Mouse (Mus musculus) forebrain, embryonic 11.5 days (tissue): ENCODE measurements around the gene Gm21915. TPM values are rescaled to one million over a fixed set of nuclear protein-coding genes. Genes with fewer than 3 reads are reported as not detected.
A peak's percentile ranks its signal among the peaks of the same experiment; 100 is the strongest.

Experiments used
- ATAC-seq: fragments of 200-750 bp; cut with Nextera tagmentation; replicated peaks from 2 replicates; pipeline ENCODE4 v1.8.0; 2017; ENCODE audit warnings: moderate TSS enrichment; ENCODE audit not compliant: low FRiP score
- DNase-seq: peaks from one replicate; pipeline ENCODE4 v3.0.0-alpha.2; 2017; ENCODE audit warnings: low spot score
- H3K27ac ChIP-seq: fragments of 300-500 bp; sonication (generic); 2 replicates; pipeline ENCODE4 v1.5.1; 2014; ENCODE audit warnings: low read depth, low read length
- H3K27me3 ChIP-seq: fragments of 300-500 bp; sonication (generic); 2 replicates; pipeline ENCODE4 v1.6.1; 2014; ENCODE audit warnings: mild to moderate bottlenecking, low read length, mixed read lengths; ENCODE audit not compliant: control insufficient read depth, insufficient read depth
- H3K36me3 ChIP-seq: fragments of 300-500 bp; sonication (generic); 2 replicates; pipeline ENCODE4 v1.6.1; 2014; ENCODE audit warnings: mild to moderate bottlenecking, low read length, moderate library complexity, mixed read lengths; ENCODE audit not compliant: control insufficient read depth, insufficient read depth
- H3K4me1 ChIP-seq: fragments of 300-500 bp; sonication (generic); replicated peaks from 2 replicates; pipeline ENCODE4 v1.6.1; 2014; ENCODE audit warnings: low read length, mixed read lengths; ENCODE audit not compliant: control insufficient read depth, insufficient read depth
- H3K4me2 ChIP-seq: fragments of 300-500 bp; sonication (generic); 2 replicates; pipeline ENCODE4 v1.6.1; 2014; ENCODE audit warnings: low read depth, mild to moderate bottlenecking, low read length, moderate library complexity, mixed read lengths; ENCODE audit not compliant: severe bottlenecking
- H3K4me3 ChIP-seq: fragments of 300-500 bp; sonication (generic); 2 replicates; pipeline ENCODE4 v1.5.1; 2014; ENCODE audit warnings: low read depth, low read length
- H3K9ac ChIP-seq: fragments of 300-500 bp; sonication (generic); 2 replicates; pipeline ENCODE4 v1.6.1; 2014; ENCODE audit warnings: low read length
- H3K9me3 ChIP-seq: fragments of 300-500 bp; sonication (generic); 2 replicates; pipeline ENCODE4 v1.6.1; 2016; ENCODE audit warnings: low read length, mixed read lengths; ENCODE audit not compliant: control insufficient read depth
- WGBS: fragments of 180-500 bp; shearing (Covaris S2); extraction: QIAGEN DNeasy Blood & Tissue Kit; methylation state at CpG from one replicate; pipeline ENCODE4 v1.1.7; 2014; 5-methylcytosine and 5-hydroxymethylcytosine counted together
- polyA plus RNA-seq: library from polyadenylated mRNA; unstranded; fragments of >200 nt; fragmentation: Nextera tagmentation; extraction: Ambion mirVana; gene quantifications from 2 replicates; pipeline ENCODE4 v1.2.1, GENCODE M21; 2014

Gm21915 gene
- polyA plus RNA-seq, 1 experiment from 2014 or later, result not detected

- no peak overlapping the region for H3K9ac ChIP-seq
- H3K4me1 ChIP-seq, result peaks cover 7% of the 10 kb centered on the region; the same call in 1 of the 2 replicates
- no peak for DNase-seq
- H3K4me3 ChIP-seq, result no peak overlapping the region
- no peak overlapping the region for H3K27ac ChIP-seq
- WGBS, result 89% methylated on average over 4 of the region's 4 CpGs
- no peaks in the 10 kb centered on the region for H3K36me3 ChIP-seq
- H3K9me3 ChIP-seq, result no peaks in the 10 kb centered on the region
- H3K4me2 ChIP-seq, result no peak overlapping the region
- no peak for ATAC-seq
- no peaks in the 10 kb centered on the region for H3K27me3 ChIP-seq
Observed at GRCm38 (mm10) chr9:40696086-40696485, 25.7 kb downstream of the Gm21915 start.

- no peaks in the 10 kb centered on the region for H3K27me3 ChIP-seq
- WGBS, result 95% methylated on average over 3 of the region's 3 CpGs
Observed at GRCm38 (mm10) chr9:40699194-40699593, 28.8 kb downstream of the Gm21915 start.

GRCm38 (mm10) chr9:40700253-40700652, 29.8 kb downstream of the Gm21915 start:
- no peaks in the 10 kb centered on the region for H3K36me3 ChIP-seq
- no peak for ATAC-seq
- H3K4me1 ChIP-seq, result no peaks in the 10 kb centered on the region; the same call in 1 of the 2 replicates
- no peak overlapping the region for H3K4me2 ChIP-seq
- no peak overlapping the region for H3K9ac ChIP-seq
- no peaks in the 10 kb centered on the region for H3K9me3 ChIP-seq
- DNase-seq, result no peak
- H3K4me3 ChIP-seq, result no peak overlapping the region
- no peaks in the 10 kb centered on the region for H3K27me3 ChIP-seq
- WGBS, result 92% methylated on average over 5 of the region's 5 CpGs
- H3K27ac ChIP-seq, result no peak overlapping the region

More at GRCm38 (mm10) chr9:40699194-40699593, 28.8 kb downstream of the Gm21915 start:
- Histone ChIP-seq H3K27ac (no peak overlapping the region), H3K4me1 (no peaks in the 10 kb centered on the region; the same call in 1 of the 2 replicates), H3K9me3 (no peaks in the 10 kb centered on the region), H3K4me3 (no peak overlapping the region), H3K4me2 (no peak overlapping the region), H3K36me3 (no peaks in the 10 kb centered on the region), H3K9ac (no peak overlapping the region)
- DNase-seq, result no peak
- ATAC-seq, result no peak

- Histone ChIP-seq H3K4me2 (no peak overlapping the region), H3K4me3 (no peak overlapping the region), H3K9me3 (no peaks in the 10 kb centered on the region), H3K4me1 (peaks cover 7% of the 10 kb centered on the region; the same call in 1 of the 2 replicates), H3K9ac (no peak overlapping the region), H3K27me3 (no peaks in the 10 kb centered on the region), H3K27ac (no peak overlapping the region), H3K36me3 (no peaks in the 10 kb centered on the region)
- DNase-seq, result no peak
- no peak for ATAC-seq
- WGBS, result 60% methylated on average over 10 of the region's 10 CpGs
Observed at GRCm38 (mm10) chr9:40704364-40705276, 34.2 kb downstream of the Gm21915 start.

GRCm38 (mm10) chr9:40708448-40709140, 38.2 kb downstream of the Gm21915 start:
- Histone ChIP-seq H3K4me3 (no peak overlapping the region), H3K9me3 (no peaks in the 10 kb centered on the region), H3K4me2 (no peak overlapping the region), H3K4me1 (peaks cover 7% of the 10 kb centered on the region; the same call in 1 of the 2 replicates), H3K27me3 (no peaks in the 10 kb centered on the region), H3K9ac (no peak overlapping the region), H3K36me3 (no peaks in the 10 kb centered on the region), H3K27ac (0 out of 2 replicates have a peak overlapping the region, but pooled peaks have one; percentile 37)
- ATAC-seq, result no peak; the same call in 1 of the 2 replicates
- no peak for DNase-seq
- WGBS, result 58% methylated on average over 12 of the region's 12 CpGs

- Histone ChIP-seq H3K27ac (no peak overlapping the region), H3K9me3 (no peaks in the 10 kb centered on the region), H3K9ac (no peak overlapping the region), H3K27me3 (no peaks in the 10 kb centered on the region), H3K4me1 (peaks cover 7% of the 10 kb centered on the region; the same call in 1 of the 2 replicates), H3K4me3 (no peak overlapping the region), H3K4me2 (no peak overlapping the region), H3K36me3 (no peaks in the 10 kb centered on the region)
- DNase-seq (no peak), ATAC-seq (no peak)
- WGBS, result 75% methylated on average over 7 of the region's 7 CpGs
Observed at GRCm38 (mm10) chr9:40709141-40709537, 38.7 kb downstream of the Gm21915 start.

- Histone ChIP-seq H3K27me3 (no peaks in the 10 kb centered on the region), H3K27ac (no peak overlapping the region), H3K4me3 (no peak overlapping the region), H3K9me3 (no peaks in the 10 kb centered on the region), H3K9ac (no peak overlapping the region), H3K4me2 (no peak overlapping the region), H3K4me1 (peaks cover 7% of the 10 kb centered on the region; the same call in 1 of the 2 replicates), H3K36me3 (no peaks in the 10 kb centered on the region)
- no peak for ATAC-seq
- DNase-seq, result no peak
- 79% methylated on average over 3 of the region's 3 CpGs for WGBS
Observed at GRCm38 (mm10) chr9:40709587-40709986, 39.2 kb downstream of the Gm21915 start.

GRCm38 (mm10) chr9:40709991-40710390, 39.6 kb downstream of the Gm21915 start:
- DNase-seq, result no peak
- Histone ChIP-seq H3K9me3 (no peaks in the 10 kb centered on the region), H3K9ac (no peak overlapping the region), H3K4me3 (no peak overlapping the region), H3K4me1 (peaks cover 7% of the 10 kb centered on the region; the same call in 1 of the 2 replicates), H3K4me2 (no peak overlapping the region), H3K27ac (no peak overlapping the region), H3K27me3 (no peaks in the 10 kb centered on the region), H3K36me3 (no peaks in the 10 kb centered on the region)
- no peak for ATAC-seq
- 68% methylated on average over 3 of the region's 3 CpGs for WGBS
